ENCODE assay signal across 8 mouse cellular contexts in the genomic region with DNA sequence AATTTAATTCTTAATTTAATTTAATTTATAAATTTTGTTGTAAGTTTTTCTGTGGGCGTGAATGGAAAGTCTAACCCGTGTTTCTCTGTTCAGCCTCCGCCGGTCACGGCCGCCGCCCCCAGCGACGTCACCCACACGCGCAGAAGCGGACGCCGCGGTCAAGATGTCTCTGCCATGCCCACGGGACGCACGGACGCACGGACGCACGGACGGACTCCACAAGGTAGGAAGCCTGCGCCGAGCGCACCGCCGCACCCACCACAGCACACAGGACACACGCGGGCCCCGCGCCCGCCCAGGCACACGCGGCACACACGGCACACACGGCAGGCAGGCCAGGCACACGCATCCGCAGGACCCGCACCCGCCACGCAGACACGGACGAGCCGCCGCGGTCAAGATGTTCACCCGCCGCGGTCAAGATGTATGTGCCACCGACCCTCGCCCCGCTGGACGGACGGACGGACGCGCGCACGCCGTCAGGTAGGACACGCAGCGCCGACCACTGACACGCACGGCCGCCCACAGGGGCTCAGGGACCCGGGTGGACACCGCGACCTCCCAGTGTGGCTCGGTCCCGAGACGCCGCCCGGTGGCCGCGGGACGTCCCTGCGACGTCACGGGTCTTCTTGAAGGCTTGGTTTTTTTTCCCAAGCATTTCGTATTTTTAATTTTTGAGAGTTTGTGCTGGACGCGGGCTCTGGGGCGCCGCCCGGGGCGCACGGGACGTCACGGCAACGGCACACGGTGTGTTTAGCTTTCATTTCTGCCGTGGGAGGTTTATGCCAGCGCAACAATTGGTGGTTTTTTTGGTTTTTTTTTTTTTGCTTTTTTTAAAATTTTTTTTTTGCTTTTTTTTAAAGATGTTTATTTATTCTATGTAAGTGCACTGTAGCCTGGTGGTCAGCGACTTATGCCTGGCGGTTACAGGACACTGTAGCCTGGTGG. TPM values are rescaled to one million over a fixed set of nuclear protein-coding genes. Genes with fewer than 3 reads are reported as not detected.
DNase-seq lines count a peak whose midpoint lies in the region; ATAC-seq and TF ChIP-seq lines count a peak whose summit lies in the region.
"Not testable (repeated sequence)": the region's sequence is repeated elsewhere in the genome, so short reads cannot be mapped to it uniquely, and the experiment has no call there.

No protein-coding gene starts in this region.

- not testable (repeated sequence) for H3ac ChIP-seq in myocyte (ENCODE audit: control insufficient read depth, insufficient read length)

- H3K4me2 ChIP-seq in embryonic facial prominence, embryonic 12.5 days (replicated peaks): peak overlapping the region; percentile 0; the same call in 1 of the 2 replicates
- peak overlapping the region; percentile 52 for H3K4me2 ChIP-seq in liver, embryonic 13.5 days
- H3K4me2 ChIP-seq in myocyte (ENCODE audit: low read depth): peak overlapping the region; percentile 55
- H3K4me2 ChIP-seq in stomach, embryonic 15.5 days: peak overlapping the region; percentile 4; the same call in 1 of the 2 replicates

- peak; percentile 41 for ATAC-seq in embryonic facial prominence, embryonic 12.5 days (ENCODE audit: insufficient number of reproducible peaks, insufficient read depth, low FRiP score, low TSS enrichment)
- ATAC-seq in liver, embryonic 13.5 days (ENCODE audit: low read depth): peak; percentile 1; the same call in 1 of the 2 replicates
- ATAC-seq in stomach, embryonic 15.5 days (ENCODE audit: insufficient read depth, low FRiP score, low read depth): peak; percentile 4; the same call in 1 of the 2 replicates

- H3K9ac ChIP-seq in embryonic facial prominence, embryonic 12.5 days; stomach, embryonic 15.5 days: not testable (repeated sequence)
- H3K9ac ChIP-seq in liver, embryonic 13.5 days: peak overlapping the region; percentile 41

- not testable (repeated sequence) for H3K79me2 ChIP-seq in myocyte (ENCODE audit: control insufficient read depth, insufficient read depth)

- not testable (repeated sequence) for H3K4me1 ChIP-seq in embryonic facial prominence, embryonic 12.5 days; kidney, adult 2 months (ENCODE audit: control insufficient read depth, insufficient read depth, low read length); liver, embryonic 13.5 days (replicated peaks); stomach, embryonic 15.5 days

- not testable (repeated sequence) for H3K27me3 ChIP-seq in embryonic facial prominence, embryonic 12.5 days; kidney, adult 2 months (replicated peaks; ENCODE audit: control insufficient read depth, insufficient read depth, low read length); myocyte (ENCODE audit: control insufficient read depth, insufficient read depth, insufficient read length); stomach, embryonic 15.5 days (replicated peaks)
- peaks cover 10% of the 10 kb centered on the region; the same call in 1 of the 2 replicates for H3K27me3 ChIP-seq in liver, embryonic 13.5 days

- H3K4me3 ChIP-seq in embryonic facial prominence, embryonic 12.5 days: peak overlapping the region; percentile 19
- H3K4me3 ChIP-seq in kidney, adult 2 months (ENCODE audit: insufficient read depth, low read depth, low read length); myocyte: not testable (repeated sequence)
- H3K4me3 ChIP-seq in liver, embryonic 13.5 days (replicated peaks): peak overlapping the region; percentile 46
- H3K4me3 ChIP-seq in stomach, embryonic 15.5 days (replicated peaks): peak overlapping the region; percentile 3

- TF ChIP-seq CTCF in kidney, adult 2 months (conservative IDR thresholded peaks at IDR 0.05; ENCODE audit: insufficient read depth, insufficient read length, low read depth, low read length): not testable (repeated sequence)

- not testable (repeated sequence) for H3K27ac ChIP-seq in embryonic facial prominence, embryonic 12.5 days; kidney, adult 2 months (ENCODE audit: insufficient read depth, low read depth, low read length); stomach, embryonic 15.5 days
- H3K27ac ChIP-seq in liver, embryonic 13.5 days: peak overlapping the region; percentile 60

- peaks cover 15% of the 10 kb centered on the region for H3K36me3 ChIP-seq in embryonic facial prominence, embryonic 12.5 days
- not testable (repeated sequence) for H3K36me3 ChIP-seq in kidney, adult 2 months (ENCODE audit: control insufficient read depth, insufficient read depth, low read length); myocyte (ENCODE audit: control insufficient read depth, insufficient read depth); stomach, embryonic 15.5 days
- peaks cover 21% of the 10 kb centered on the region for H3K36me3 ChIP-seq in liver, embryonic 13.5 days

- not testable (repeated sequence) for TF ChIP-seq POLR2A in kidney, adult 2 months (IDR thresholded peaks at IDR 0.05; ENCODE audit: low read depth, low read length); myocyte (IDR thresholded peaks at IDR 0.05; ENCODE audit: insufficient read length, low read depth)

- H3K9me3 ChIP-seq in embryonic facial prominence, embryonic 12.5 days: peaks cover 42% of the 10 kb centered on the region
- H3K9me3 ChIP-seq in liver, embryonic 13.5 days (replicated peaks): peaks cover 44% of the 10 kb centered on the region
- H3K9me3 ChIP-seq in stomach, embryonic 15.5 days: peaks cover 16% of the 10 kb centered on the region

- peak; percentile 88 for DNase-seq in 3T3-L1 (ENCODE audit: low read depth, low spot score)
- peak; percentile 81 for DNase-seq in adrenal gland, adult 8-10 months
- peak; percentile 99 for DNase-seq in heart, adult 11 months
- peak; percentile 71 for DNase-seq in kidney, adult 2 months
- DNase-seq in liver, embryonic 13.5 days: not testable (repeated sequence)

- 83% methylated on average over 97 of the region's 97 CpGs for WGBS in embryonic facial prominence, embryonic 12.5 days
- 89% methylated on average over 97 of the region's 97 CpGs for WGBS in kidney, adult 2 months
- WGBS in liver, embryonic 13.5 days (ENCODE audit: insufficient replicate concordance): 77% methylated on average over 97 of the region's 97 CpGs
- WGBS in stomach, embryonic 15.5 days: 80% methylated on average over 97 of the region's 97 CpGs

RNA-seq across cellular contexts. Expression of gene Gm21887, which starts 1.4 kb away (rescaled TPM):
- 100 to 1,000 TPM; 122 to 338 (median 214) TPM for total RNA-seq in adrenal gland, adult 8-10 months (2022)
- 212 and 388 TPM in 2 replicates for polyA plus RNA-seq in embryonic facial prominence, embryonic 12.5 days (2016; fragmentation: Nextera tagmentation; extraction: Ambion mirVana)
- polyA plus RNA-seq in kidney, adult 2 months (2012; rRNA removed): 108 and 184 TPM in 2 replicates
- 84.4 and 95.3 TPM in 2 replicates for polyA plus RNA-seq in liver, embryonic 13.5 days (2015; fragmentation: Nextera tagmentation; extraction: Ambion mirVana)
- 39.8 TPM for polyA plus RNA-seq in myocyte (2012; fragmentation: generic; extraction: Trizol)
- 273 and 307 TPM in 2 replicates for polyA plus RNA-seq in stomach, embryonic 15.5 days (2015; fragmentation: Nextera tagmentation; extraction: Ambion mirVana)

Comparison
In these comparisons a context has a peak if more than half of its experiments do, and no peak if none do; other contexts are left out.
1. H3K4me2 ChIP-seq: peak in every context shown above with its lines; median percentile 55 in myocyte; 52 in liver, embryonic 13.5 days; 4 in stomach, embryonic 15.5 days; 0 in embryonic facial prominence, embryonic 12.5 days.